Mouse (Mus musculus) urinary bladder, postnatal 4 days (tissue): ENCODE measurements around the gene Zbtb3.
A peak's percentile ranks its signal among the peaks of the same experiment; 100 is the strongest.

Experiments used
- DNase-seq, 2 experiments: peaks; one replicate each; pipeline ENCODE4 v3.0.0; 2021 to 2022; ENCODE audit warnings: low spot score in 2 of 2

Zbtb3 gene

DNA sequence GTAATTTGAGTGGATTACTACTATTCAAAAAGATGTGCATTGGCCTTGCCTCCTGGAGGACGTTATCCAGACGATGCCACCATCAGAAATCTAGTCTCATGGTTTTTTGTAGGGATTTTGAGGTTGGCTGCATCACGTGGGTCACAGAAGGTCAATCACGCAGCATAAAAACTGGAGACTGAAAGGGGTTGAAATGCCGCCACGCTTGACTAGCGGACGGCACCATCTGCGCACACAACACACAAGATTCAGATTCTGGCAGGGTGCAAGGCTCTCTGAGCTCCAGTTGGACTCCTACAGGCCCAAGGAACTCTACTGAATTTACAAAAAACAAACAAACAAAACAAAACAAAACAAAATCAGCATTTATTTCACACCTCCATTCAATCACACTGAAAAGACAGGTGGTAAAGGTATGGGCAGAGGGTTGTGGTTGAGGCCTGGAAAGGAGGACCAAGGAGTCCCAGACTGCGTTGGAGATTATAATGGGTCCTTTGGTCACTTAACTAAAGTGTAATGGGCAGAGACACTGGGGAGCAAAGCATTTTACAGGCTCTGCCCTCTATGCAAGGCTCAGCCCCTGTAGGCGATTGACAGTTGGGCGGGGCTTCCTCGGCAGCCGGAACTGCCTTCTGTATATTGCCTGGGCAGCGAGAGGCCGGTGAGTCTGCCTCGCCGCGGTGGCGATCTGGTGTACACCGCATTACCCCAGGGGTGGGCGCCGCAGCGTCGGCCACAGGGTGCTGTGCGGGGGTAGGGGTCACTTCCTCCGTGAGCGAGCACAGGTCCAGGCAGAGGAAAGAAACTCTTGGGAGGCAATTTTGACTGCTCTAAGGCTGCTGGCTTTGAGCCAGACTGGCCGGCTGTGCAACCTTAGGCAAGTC is 37.8 kb downstream of the Zbtb3 start:
- DNase-seq = peak; percentile 62 to 74

DNA sequence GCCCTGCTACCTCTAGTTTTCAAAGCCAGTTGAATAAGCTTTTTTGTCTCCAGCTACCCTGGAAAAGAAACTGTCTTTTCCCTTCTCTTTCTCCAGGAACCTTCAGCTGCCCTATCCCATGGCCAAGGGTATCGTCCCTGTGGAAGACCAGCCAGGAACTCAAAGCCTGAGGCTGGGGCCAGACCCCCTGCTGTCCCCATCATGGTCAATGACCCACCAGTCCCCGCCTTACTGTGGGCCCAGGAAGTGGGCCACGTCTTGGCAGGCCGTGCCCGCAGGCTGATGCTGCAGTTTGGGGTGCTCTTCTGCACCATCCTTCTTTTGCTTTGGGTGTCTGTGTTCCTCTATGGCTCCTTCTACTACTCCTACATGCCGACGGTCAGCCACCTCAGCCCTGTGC is 38.7 kb downstream of the Zbtb3 start:
- DNase-seq = no peak

DNA sequence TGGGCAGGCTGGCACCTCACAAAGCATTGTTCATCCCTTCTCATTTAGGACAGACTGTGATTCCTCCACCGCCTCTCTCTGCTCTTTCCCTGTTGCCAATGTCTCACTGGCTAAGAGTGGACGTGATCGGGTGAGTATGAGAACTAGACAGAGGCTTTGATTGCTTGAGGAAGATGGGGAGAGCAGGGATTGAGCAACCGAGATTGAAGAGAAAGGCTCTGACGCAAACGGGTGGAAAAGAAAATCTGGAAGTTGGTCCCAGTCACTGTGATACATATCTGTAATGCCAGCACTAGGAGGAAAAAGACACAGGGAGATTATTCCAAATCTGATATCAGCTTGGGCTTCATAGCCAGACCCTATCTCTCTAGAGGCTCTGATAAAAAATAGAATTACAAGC is 40.6 kb downstream of the Zbtb3 start:
- no peak for DNase-seq

DNA sequence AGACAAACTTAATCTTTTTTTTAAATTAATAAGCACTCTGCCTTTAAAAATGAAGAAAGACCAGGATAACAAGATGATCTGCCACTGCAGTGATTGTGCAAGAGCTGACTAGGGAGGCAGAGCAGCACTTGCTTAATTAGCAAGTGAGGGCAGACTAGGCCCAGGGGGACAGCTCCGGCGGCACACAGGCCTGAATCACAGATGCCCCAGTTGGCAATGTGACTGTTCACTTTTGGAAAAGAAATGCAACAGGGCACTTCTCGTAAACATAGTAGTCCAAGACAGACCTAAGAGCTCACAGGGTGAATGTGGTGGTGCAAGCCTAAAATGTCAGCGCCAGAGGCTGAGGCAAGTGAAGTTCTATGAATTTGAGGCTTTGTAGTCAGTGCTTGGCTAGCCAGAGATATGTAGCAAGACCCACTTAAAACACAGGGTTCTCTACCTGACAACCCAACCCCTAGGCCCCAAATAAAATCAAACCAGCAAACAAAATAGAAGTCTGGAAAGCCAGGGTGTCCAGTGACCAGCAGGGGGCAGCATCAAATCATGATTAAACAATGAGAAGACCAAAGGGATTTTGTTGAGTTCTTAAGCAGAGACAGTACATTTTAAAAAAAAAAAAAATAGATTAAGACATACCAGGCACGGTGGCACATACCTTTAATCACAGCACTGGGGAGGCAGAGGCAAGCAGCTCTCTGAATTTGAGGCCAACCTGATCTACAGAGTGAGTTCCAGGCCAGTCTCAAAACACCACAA is 42.2 kb downstream of the Zbtb3 start:
- peak; percentile 48 to 83 for DNase-seq

DNA sequence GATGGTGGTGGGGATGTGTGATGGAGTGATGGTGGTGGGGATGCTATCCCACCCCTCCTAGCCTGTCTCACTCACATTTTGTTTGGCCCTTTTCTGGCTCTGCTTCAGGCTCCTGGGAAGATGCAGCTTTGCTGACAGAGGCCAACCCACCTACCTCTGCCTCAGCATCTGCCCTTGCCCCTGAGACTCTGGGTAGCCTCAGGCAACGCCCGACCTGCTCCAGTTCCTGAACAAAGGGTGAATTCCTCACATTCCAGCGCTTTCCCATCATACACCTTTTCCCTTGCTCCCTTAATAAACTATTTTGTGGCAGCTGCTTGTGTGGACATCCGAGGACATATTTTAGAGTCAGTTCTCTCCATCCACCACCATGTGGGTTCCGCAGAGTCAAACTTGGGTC is 46.0 kb downstream of the Zbtb3 start:
- no peak for DNase-seq

DNA sequence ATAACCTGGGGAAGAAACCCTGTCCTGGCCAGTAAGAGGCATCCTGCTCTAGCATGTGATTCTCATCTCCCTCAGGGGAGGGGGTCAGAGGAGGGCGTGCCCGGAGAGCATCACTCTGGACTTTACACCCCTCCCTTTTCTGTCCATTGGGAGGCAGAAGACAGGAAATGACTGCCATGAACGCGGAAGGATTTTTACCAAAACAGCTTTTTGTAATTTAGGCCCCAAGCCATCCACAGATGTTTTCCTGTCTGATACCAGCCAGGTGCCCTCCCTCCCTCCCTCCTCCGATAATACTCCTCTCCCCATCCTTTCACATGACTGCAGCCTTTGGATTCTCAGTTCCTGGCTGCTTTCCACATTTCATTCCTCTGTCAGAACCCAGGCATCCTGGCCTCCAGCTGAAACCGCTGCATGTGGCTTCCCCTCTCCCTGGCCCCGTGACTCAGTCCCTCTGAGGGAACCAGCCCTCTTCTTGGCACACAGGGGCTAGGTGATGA is 48.1 kb downstream of the Zbtb3 start, which contains the start of gene Lrrn4cl:
Gene Lrrn4cl, plus strand, starts transcription at position 367 of the 500 bp plus-strand sequence.
- peak; percentile 57 to 67 for DNase-seq

DNA sequence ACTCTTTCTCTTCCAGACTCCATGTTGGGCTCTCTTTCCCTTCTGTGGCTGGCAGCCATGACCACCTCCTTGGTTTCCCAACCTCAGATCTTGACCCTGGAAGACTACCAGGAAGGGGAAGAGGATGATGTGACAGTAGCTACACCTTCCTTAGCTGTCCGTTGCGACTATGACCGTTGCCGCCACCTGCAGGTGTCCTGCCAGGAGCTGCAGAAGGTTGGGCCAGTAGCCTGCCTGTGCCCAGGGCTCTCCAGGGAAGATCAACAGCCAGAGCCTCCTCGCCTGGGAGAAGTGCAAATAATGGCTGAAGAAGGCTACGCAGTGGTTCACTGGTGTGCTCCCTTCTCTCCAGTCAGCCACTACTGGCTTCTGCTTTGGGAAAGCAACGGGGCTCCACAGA is 49.3 kb downstream of the Zbtb3 start:
- no peak for DNase-seq

DNA sequence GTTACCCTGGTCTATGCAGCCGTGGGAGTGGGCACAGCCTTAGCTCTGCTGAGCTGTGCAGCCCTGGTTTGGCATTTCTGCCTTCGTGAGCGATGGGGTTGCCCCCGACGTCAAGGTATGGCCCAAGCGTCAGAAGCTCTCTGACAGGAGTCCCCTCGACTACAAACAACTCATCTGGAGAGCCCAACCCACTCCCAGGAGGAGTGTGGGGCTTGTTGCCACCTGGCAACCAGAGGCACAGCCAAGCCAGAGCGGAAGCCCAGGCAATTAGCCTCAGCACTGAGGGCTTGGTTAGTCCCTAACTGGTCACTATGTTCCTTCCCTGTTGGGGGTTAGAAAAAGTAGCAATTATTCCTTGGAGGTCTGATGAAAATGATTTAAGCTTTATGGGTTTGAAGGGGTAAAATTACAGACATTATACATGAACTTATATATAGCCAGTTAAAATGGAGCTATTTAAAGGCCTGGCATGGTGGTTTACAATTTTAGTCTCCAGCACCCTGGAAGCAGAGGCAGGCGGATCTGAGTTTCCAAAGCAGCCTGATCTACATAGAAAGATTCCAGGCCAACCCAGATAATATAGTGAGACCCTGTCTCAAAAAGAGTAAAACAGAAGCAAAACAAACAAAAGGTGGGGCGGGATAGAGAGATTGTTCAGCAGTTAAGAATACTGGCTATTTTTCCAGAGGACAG is 50.0 kb downstream of the Zbtb3 start:
- DNase-seq = no peak

DNA sequence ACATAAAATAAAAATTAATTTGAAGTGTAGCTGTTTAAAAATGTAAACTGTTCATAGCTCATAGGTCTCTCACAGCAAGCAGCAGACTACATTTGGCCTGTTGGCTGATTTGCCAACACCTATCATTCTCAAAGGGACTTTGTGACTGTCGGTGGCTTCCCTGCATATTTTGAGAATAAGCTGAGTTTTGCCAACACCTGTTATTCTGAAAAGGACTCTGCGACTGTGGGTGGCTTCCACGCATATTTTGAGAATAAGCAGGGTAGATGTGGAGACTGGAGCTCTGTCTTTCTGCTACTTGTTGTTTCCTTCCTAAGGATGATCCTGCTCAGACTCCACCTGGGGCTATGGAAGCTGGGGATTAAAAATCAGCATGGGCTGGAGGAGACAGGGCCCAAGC is 50.8 kb downstream of the Zbtb3 start:
- no peak for DNase-seq
